Mouse (Mus musculus) kidney, adult 2 months (tissue): ENCODE measurements around the gene 5730522E02Rik. TPM values are rescaled to one million over a fixed set of nuclear protein-coding genes. Genes with fewer than 3 reads are reported as not detected.

Experiments
- DNase-seq: peaks from one replicate; pipeline ENCODE4 v3.0.0; 2021
- H3K27ac ChIP-seq: fragments of 200-500 bp; 2 replicates; pipeline ENCODE4 v1.5.1; 2012; ENCODE audit warnings: low read depth, low read length, control low read depth, inconsistent platforms; ENCODE audit not compliant: insufficient read depth
- H3K27me3 ChIP-seq: fragments of 200-500 bp; replicated peaks from 2 replicates; pipeline ENCODE4 v1.6.1; 2012; ENCODE audit warnings: mild to moderate bottlenecking, moderate library complexity, low read length, inconsistent platforms; ENCODE audit not compliant: control insufficient read depth, insufficient read depth
- H3K36me3 ChIP-seq: fragments of 200-500 bp; 2 replicates; pipeline ENCODE4 v1.6.1; 2012; ENCODE audit warnings: mild to moderate bottlenecking, moderate library complexity, low read length, inconsistent platforms; ENCODE audit not compliant: control insufficient read depth, insufficient read depth
- H3K4me1 ChIP-seq: fragments of 200-500 bp; 2 replicates; pipeline ENCODE4 v1.6.1; 2011; ENCODE audit warnings: low read length; ENCODE audit not compliant: control insufficient read depth, insufficient read depth
- H3K4me3 ChIP-seq: fragments of 200-500 bp; 2 replicates; pipeline ENCODE4 v1.5.1; 2011; ENCODE audit warnings: mild to moderate bottlenecking, low read depth, low read length, control low read depth; ENCODE audit not compliant: insufficient read depth
- CTCF ChIP-seq: fragments of 200-500 bp; conservative IDR thresholded peaks from 2 replicates; pipeline ENCODE4 v1.5.1; 2011; ENCODE audit warnings: low read depth, mild to moderate bottlenecking, control low read depth, low read length, moderate library complexity, mixed read lengths; ENCODE audit not compliant: insufficient read depth, insufficient read length
- POLR2A ChIP-seq: fragments of 200-500 bp; IDR thresholded peaks from one replicate; pipeline ENCODE4 v1.6.1; 2011; ENCODE audit warnings: low read depth, low read length, control low read depth
- WGBS: fragments of 180-500 bp; shearing (Covaris S2); methylation state at CpG from one replicate; pipeline ENCODE4 v1.1.7; 2018; 5-methylcytosine and 5-hydroxymethylcytosine counted together
- polyA plus RNA-seq: library from polyadenylated mRNA; depleted of rRNA; stranded (reverse); fragments of >200 nt; gene quantifications from 2 replicates; pipeline ENCODE4 v1.2.3, GENCODE M21; 2012

The 5730522E02Rik gene
- polyA plus RNA-seq, 1 experiment, result 0.06 TPM

GRCm38 (mm10) chr11:25644767-25645622 lies 565.6 kb downstream of the 5730522E02Rik start:
- H3K36me3 ChIP-seq, result no peaks in the 10 kb centered on the region
- H3K27me3 ChIP-seq, result no peaks in the 10 kb centered on the region
- no peak overlapping the region for H3K27ac ChIP-seq
- no peak overlapping the region for H3K4me3 ChIP-seq
- peaks cover 2% of the 10 kb centered on the region; the same call in 1 of the 2 replicates for H3K4me1 ChIP-seq
- 54% methylated on average over 22 of the region's 22 CpGs for whole genome bisulfite sequencing
- peak; percentile 76 for DNase-seq
- TF ChIP-seq CTCF (no peak), POLR2A (no peak)

- DNase-seq, result no peak
- TF ChIP-seq POLR2A (no peak), CTCF (no peak)
- Histone ChIP-seq H3K36me3 (no peaks in the 10 kb centered on the region), H3K4me3 (no peak overlapping the region), H3K27me3 (no peaks in the 10 kb centered on the region), H3K4me1 (no peaks in the 10 kb centered on the region), H3K27ac (no peak overlapping the region)
- 50% methylated on average over 2 of the region's 2 CpGs for WGBS
Measured at GRCm38 (mm10) chr11:25606886-25607285, 603.7 kb downstream of the 5730522E02Rik start.

DNA sequence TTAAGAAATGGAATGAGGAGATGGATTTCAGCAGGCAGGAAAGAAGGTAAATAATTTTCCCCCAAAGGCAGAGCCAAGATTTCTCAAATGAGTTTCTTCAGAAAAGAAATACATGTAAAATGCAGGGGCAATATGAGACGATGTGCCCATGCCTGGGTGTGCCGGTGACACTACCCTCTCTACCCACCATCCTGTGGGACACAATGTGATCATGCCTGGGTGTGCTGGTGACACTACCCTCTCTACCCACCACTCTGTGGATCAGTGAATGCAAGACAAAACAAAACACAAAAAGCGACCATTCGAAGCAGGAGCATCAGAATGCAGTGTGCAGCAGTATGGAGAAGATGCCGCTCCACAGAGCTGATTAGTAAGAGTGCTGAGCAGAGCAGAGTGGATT lies 610.5 kb downstream of the 5730522E02Rik start:
- no peak for DNase-seq
- WGBS, result 93% methylated on average over 5 of the region's 5 CpGs
- Histone ChIP-seq H3K36me3 (no peaks in the 10 kb centered on the region), H3K27me3 (no peaks in the 10 kb centered on the region), H3K4me1 (no peaks in the 10 kb centered on the region), H3K27ac (no peak overlapping the region), H3K4me3 (no peak overlapping the region)
- TF ChIP-seq CTCF, result no peak
- no peak for TF ChIP-seq POLR2A

- Histone ChIP-seq H3K36me3 (no peaks in the 10 kb centered on the region), H3K4me3 (no peak overlapping the region), H3K27ac (no peak overlapping the region), H3K4me1 (no peaks in the 10 kb centered on the region), H3K27me3 (no peaks in the 10 kb centered on the region)
- no peak for TF ChIP-seq CTCF
- no peak for TF ChIP-seq POLR2A
- 73% methylated on average over 6 of the region's 6 CpGs for WGBS
- DNase-seq, result no peak
Measured at GRCm38 (mm10) chr11:25595303-25595702, 615.3 kb downstream of the 5730522E02Rik start.

DNA sequence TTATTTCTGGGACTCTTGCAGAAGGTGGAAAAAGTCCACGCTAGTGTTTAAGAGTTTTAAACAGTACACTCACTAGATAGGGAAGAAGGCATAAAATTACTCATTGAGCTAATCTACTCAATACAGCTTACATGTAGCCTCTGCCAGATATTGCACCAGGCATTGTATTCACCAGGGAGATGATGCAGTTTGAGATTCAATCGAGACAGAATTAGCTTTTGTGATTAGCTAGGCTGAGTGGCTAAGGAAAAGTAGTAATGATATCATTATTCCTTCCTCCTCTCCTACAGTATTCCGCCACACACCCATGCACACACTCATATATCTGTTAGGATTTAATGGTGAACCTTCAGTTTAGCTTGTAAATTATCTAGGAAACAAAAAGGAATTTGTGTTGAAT lies 615.8 kb downstream of the 5730522E02Rik start:
- H3K36me3 ChIP-seq, result no peaks in the 10 kb centered on the region
- no peak overlapping the region for H3K27ac ChIP-seq
- 69% methylated on average over 3 of the region's 3 CpGs for WGBS
- H3K4me3 ChIP-seq, result no peak overlapping the region
- no peaks in the 10 kb centered on the region for H3K4me1 ChIP-seq
- no peak for TF ChIP-seq POLR2A
- TF ChIP-seq CTCF, result no peak
- H3K27me3 ChIP-seq, result no peaks in the 10 kb centered on the region
- no peak for DNase-seq

- Histone ChIP-seq H3K36me3 (no peaks in the 10 kb centered on the region), H3K4me3 (no peak overlapping the region), H3K4me1 (no peaks in the 10 kb centered on the region), H3K27ac (no peak overlapping the region), H3K27me3 (no peaks in the 10 kb centered on the region)
- TF ChIP-seq CTCF (no peak), POLR2A (no peak)
- DNase-seq, result no peak
- 24% methylated on average over 3 of the region's 3 CpGs for WGBS
Measured at GRCm38 (mm10) chr11:25592268-25592667, 618.3 kb downstream of the 5730522E02Rik start.

DNA sequence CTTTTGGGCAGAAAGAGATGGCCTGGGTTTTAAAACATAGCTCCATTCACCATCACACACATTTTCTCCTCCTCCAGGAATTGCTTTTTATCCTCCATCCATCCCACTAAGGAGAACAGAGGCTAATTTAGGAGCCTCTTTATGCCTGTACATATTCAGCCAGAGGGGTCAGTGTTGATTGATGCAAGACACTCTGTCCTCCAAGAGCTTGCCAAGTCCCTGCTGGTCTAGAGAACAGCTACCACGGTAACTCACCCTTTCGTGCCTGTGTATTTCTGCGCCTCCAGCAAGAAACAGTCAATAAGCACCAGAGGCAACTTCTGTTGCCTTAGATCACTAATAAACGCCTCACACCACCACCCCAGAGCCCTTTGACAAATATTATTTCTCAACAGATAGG lies 620.3 kb downstream of the 5730522E02Rik start:
- DNase-seq, result no peak
- no peaks in the 10 kb centered on the region for H3K4me1 ChIP-seq

More for the DNA sequence above, 620.3 kb downstream of the 5730522E02Rik start:
- no peaks in the 10 kb centered on the region for H3K27me3 ChIP-seq
- TF ChIP-seq POLR2A, result no peak
- no peak for TF ChIP-seq CTCF
- H3K4me3 ChIP-seq, result no peak overlapping the region
- H3K27ac ChIP-seq, result no peak overlapping the region
- 56% methylated on average over 4 of the region's 4 CpGs for WGBS
- no peaks in the 10 kb centered on the region for H3K36me3 ChIP-seq
